Mouse (Mus musculus) kidney, postnatal 0 days (tissue): ENCODE results near the gene Usp20. TPM values are rescaled to one million over a fixed set of nuclear protein-coding genes. Genes with fewer than 3 reads are reported as not detected.

Experiments
- ATAC-seq: fragments of 200-750 bp; cut with Nextera tagmentation; replicated peaks from 2 replicates; pipeline ENCODE4 v1.8.0; 2017; ENCODE audit warnings: low read depth, moderate number of reproducible peaks, moderate TSS enrichment, moderate library complexity; ENCODE audit not compliant: low FRiP score
- DNase-seq: peaks from one replicate; pipeline ENCODE4 v3.0.0-alpha.2; 2016; ENCODE audit warnings: low spot score
- H3K27ac ChIP-seq: fragments of 300-500 bp; sonication (generic); 2 replicates; pipeline ENCODE4 v1.5.1; 2014; ENCODE audit warnings: mild to moderate bottlenecking
- H3K27me3 ChIP-seq: fragments of 300-500 bp; sonication (generic); 2 replicates; pipeline ENCODE4 v1.6.1; 2014; ENCODE audit warnings: low read length, mixed read lengths; ENCODE audit not compliant: insufficient read depth
- H3K36me3 ChIP-seq: fragments of 300-500 bp; sonication (generic); 2 replicates; pipeline ENCODE4 v1.6.1; 2014; ENCODE audit warnings: low read length, mixed read lengths; ENCODE audit not compliant: insufficient read depth
- H3K4me1 ChIP-seq: fragments of 300-500 bp; sonication (generic); replicated peaks from 2 replicates; pipeline ENCODE4 v1.6.1; 2014; ENCODE audit warnings: antibody characterized with exemption, low read length, mixed read lengths; ENCODE audit not compliant: insufficient read depth
- H3K4me2 ChIP-seq: fragments of 300-500 bp; sonication (generic); 2 replicates; pipeline ENCODE4 v1.6.1; 2014; ENCODE audit warnings: mild to moderate bottlenecking, low read length, moderate library complexity, mixed read lengths
- H3K4me3 ChIP-seq: fragments of 300-500 bp; sonication (generic); replicated peaks from 2 replicates; pipeline ENCODE4 v1.5.1; 2014; ENCODE audit warnings: low read depth, low read length
- H3K9ac ChIP-seq: fragments of 300-500 bp; sonication (generic); 2 replicates; pipeline ENCODE4 v1.6.1; 2014; ENCODE audit warnings: low read depth, low read length
- H3K9me3 ChIP-seq: fragments of 300-500 bp; sonication (generic); replicated peaks from 2 replicates; pipeline ENCODE4 v1.6.1; 2016; ENCODE audit warnings: low read length, inconsistent platforms, mixed read lengths
- CTCF ChIP-seq: IDR thresholded peaks from 2 replicates; pipeline ENCODE4 v1.5.1; 2016; ENCODE audit warnings: antibody characterized with exemption, low read depth, mild to moderate bottlenecking, moderate library complexity
- WGBS: fragments of 180-500 bp; shearing (Covaris S2); extraction: QIAGEN DNeasy Blood & Tissue Kit; methylation state at CpG from one replicate; pipeline ENCODE4 v1.1.7; 2014; 5-methylcytosine and 5-hydroxymethylcytosine counted together
- polyA plus RNA-seq: library from polyadenylated mRNA; unstranded; fragments of >200 nt; fragmentation: Nextera tagmentation; extraction: Ambion mirVana; gene quantifications from 2 replicates; pipeline ENCODE4 v1.2.1, GENCODE M21; 2015

The Usp20 gene
- polyA plus RNA-seq, 1 experiment from 2014 or later = 12.9 TPM

DNA sequence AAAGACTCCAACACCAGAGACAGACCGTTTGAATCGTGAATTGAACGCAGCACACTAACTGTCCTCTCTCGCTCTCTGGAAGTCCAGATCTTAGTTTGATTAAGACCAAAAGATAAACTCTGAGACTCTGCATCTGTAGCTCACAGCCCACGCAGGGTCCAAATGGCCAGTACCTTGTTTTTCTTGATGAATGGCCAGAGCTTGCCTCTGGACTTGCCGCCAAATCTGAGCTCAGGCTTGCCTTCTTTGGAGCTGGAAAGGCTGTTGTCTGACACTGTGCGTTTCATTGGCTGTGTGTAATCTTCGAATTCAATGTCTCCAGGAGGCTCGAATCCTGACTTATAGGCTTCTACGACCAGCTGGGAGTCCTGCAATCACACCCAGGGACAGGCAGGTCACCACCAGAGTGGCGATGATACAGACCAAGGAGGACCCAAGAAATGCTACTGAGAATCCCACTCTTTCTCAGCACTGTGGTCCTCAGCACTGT is 71.8 kb downstream of the Usp20 start:
- DNase-seq (peak; percentile 47), ATAC-seq (no peak)
- no peaks in the 10 kb centered on the region for H3K9me3 ChIP-seq
- no peak overlapping the region for H3K4me3 ChIP-seq
- no peaks in the 10 kb centered on the region for H3K27me3 ChIP-seq
- H3K27ac ChIP-seq = no peak overlapping the region
- no peak for TF ChIP-seq CTCF
- no peak overlapping the region for H3K9ac ChIP-seq
- peaks cover 38% of the 10 kb centered on the region for H3K36me3 ChIP-seq
- H3K4me2 ChIP-seq = no peak overlapping the region
- H3K4me1 ChIP-seq = no peaks in the 10 kb centered on the region
- WGBS = 73% methylated on average over 11 of the region's 11 CpGs

DNA sequence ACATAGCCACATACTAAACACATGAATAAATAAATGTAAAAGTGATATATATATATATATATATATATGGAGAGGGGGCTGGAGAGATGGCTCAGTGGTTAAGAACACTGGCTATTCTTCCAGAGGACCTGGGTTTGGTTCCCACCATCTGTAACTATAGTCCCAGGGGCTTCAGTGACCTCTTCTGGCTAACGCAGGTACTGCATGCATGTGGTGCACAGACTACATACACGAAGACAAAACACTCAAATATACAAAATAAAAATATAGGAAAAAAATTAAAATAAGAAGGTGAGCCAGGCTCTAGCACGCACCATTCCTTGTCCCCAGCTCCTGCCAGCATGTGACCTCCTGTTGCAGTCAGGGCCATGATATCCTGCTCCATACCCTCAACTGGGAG is 74.0 kb downstream of the Usp20 start:
- no peak overlapping the region for H3K9ac ChIP-seq
- no peaks in the 10 kb centered on the region for H3K9me3 ChIP-seq
- WGBS = 96% methylated on average over 3 of the region's 3 CpGs
- DNase-seq (no peak), ATAC-seq (no peak)
- no peaks in the 10 kb centered on the region for H3K27me3 ChIP-seq
- peaks cover 35% of the 10 kb centered on the region for H3K36me3 ChIP-seq
- H3K4me1 ChIP-seq = no peaks in the 10 kb centered on the region
- TF ChIP-seq CTCF = peak; percentile 28; the same call in 1 of the 2 replicates
- H3K4me3 ChIP-seq = no peak overlapping the region
- H3K27ac ChIP-seq = no peak overlapping the region
- H3K4me2 ChIP-seq = no peak overlapping the region

DNA sequence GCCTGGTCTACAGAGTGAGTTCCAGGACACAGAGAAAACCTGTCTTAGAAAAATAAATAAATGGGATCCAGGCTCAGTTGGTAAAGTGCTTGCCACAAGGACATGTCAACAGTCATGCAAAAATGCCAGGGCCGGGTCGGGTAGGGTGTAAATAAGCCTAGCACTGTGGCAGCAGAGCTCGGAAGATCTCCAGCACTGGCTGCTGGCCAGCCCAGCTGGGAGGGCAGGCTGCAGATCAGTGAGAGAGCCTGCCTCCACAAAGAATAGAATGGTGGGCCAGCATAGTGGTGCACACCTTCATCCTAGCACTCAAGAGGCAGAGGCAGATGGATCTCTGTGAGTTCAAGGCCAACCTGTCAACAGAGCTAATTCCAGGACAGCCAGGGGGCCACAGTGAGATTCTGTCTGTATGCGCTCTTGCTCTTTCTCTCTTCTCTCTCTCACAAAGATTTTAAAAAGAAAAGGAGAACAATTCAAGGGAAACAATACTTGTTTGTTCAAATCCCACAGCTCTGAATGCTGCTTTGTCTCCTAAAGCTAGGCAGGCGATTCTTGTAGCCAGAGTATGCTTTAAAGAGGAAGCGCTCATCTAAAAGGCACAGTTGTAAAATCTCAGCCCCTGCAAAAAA is 75.6 kb downstream of the Usp20 start:
- Histone ChIP-seq H3K9ac (no peak overlapping the region), H3K4me1 (no peaks in the 10 kb centered on the region), H3K4me2 (no peak overlapping the region), H3K27me3 (no peaks in the 10 kb centered on the region), H3K27ac (no peak overlapping the region), H3K4me3 (no peak overlapping the region), H3K36me3 (peaks cover 26% of the 10 kb centered on the region), H3K9me3 (no peaks in the 10 kb centered on the region)
- WGBS = 80% methylated on average over 6 of the region's 6 CpGs
- DNase-seq (no peak), ATAC-seq (no peak)
- TF ChIP-seq CTCF = no peak

DNA sequence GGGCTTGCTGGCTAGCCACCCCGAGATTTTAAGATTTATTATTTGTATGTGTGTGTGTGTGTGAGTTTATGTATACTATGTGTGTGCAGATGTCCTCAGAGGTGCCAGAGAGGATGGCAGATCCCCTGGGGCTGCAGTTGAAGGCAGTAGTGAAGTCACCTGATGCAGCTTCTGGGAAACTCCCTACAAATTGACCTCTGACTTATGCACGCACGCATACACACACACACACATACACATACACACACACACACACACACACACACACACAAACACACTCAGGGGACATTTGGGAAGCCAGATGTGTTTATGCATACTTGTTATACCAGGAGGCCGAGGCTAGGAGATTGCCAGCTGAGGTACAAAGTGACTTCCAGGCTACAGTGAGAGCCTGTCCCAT is 76.4 kb downstream of the Usp20 start:
- H3K4me3 ChIP-seq = no peak overlapping the region
- H3K9ac ChIP-seq = no peak overlapping the region
- no peak overlapping the region for H3K27ac ChIP-seq
- no peak for TF ChIP-seq CTCF
- no peaks in the 10 kb centered on the region for H3K9me3 ChIP-seq
- peaks cover 21% of the 10 kb centered on the region for H3K36me3 ChIP-seq
- H3K4me1 ChIP-seq = no peaks in the 10 kb centered on the region
- ATAC-seq (no peak), DNase-seq (no peak)
- 84% methylated on average over 4 of the region's 4 CpGs for WGBS
- no peak overlapping the region for H3K4me2 ChIP-seq
- no peaks in the 10 kb centered on the region for H3K27me3 ChIP-seq

DNA sequence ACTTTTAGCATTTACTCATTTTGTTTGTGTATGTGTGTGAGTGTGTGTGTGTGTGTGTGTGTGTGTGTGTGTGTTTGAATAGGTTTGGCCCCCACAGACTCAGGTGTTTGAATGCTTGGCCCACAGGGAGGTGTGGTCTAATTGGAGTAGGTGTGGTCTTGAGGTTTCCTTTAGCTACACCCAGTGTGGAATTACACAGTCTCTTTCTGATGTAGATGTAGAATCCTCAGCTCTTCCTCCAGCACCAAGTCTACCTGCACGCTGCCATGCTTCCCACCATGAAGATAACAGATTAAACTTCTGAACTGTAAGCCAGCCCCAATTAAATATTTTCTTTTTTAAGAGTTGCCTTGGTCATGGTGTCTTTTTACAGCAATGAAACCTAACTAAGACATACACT is 78.2 kb downstream of the Usp20 start:
- ATAC-seq = no peak
- Histone ChIP-seq H3K4me3 (no peak overlapping the region), H3K27me3 (no peaks in the 10 kb centered on the region), H3K4me2 (no peak overlapping the region), H3K27ac (no peak overlapping the region), H3K4me1 (no peaks in the 10 kb centered on the region), H3K36me3 (peaks cover 14% of the 10 kb centered on the region; the same call in 1 of the 2 replicates), H3K9me3 (no peaks in the 10 kb centered on the region), H3K9ac (no peak overlapping the region)
- no peak for DNase-seq
- TF ChIP-seq CTCF = no peak
- 98% methylated on average over 1 of the region's 1 CpGs for WGBS

DNA sequence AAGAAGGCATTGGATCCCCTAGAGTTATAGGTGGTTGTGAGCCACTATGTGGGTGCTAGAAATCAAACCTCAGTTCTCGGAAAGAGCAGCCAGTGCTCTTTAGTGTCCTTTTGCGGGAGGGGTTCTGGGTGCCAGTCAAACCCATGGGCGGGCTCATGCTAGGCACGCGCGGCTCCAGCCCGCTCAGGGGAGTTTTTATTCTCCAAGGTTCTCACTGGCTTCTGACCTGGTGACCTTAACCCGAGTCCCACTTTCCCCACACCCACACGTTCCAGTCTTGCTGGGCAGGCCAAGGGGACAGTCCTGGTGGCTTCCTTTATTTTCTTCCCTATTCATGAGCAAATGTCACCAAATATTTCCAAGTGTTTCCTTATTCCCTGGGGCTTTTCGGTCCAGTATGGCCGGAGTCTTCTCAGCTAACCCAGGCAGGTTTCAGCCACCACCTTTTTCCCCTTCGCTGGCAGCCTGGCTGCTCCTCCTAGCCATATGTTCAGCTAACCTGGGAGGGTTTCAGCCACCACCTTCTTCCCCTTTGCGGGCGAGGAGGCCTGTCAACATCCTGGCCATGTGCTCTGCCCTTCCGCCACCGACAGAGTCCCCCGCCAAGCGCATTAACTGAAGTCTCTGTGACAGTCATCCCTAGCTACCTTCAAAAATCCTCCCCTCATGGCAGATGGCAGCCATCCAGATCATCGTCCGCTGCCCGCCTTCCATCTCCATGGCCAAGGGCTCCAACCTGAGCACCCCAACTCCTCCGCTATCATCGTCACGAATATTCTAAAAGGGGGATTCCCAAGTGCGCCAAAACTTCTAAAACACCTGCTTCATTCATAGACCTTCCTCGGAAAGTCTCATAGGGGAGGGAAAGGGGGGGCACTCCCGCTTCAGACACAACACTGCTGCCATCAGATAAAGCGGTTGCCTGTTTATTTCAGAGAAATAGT is 79.0 kb downstream of the Usp20 start:
- Histone ChIP-seq H3K4me1 (no peaks in the 10 kb centered on the region), H3K9me3 (no peaks in the 10 kb centered on the region), H3K9ac (no peak overlapping the region), H3K27ac (no peak overlapping the region), H3K27me3 (no peaks in the 10 kb centered on the region), H3K4me3 (no peak overlapping the region), H3K4me2 (no peak overlapping the region), H3K36me3 (peaks cover 8% of the 10 kb centered on the region; the same call in 1 of the 2 replicates)
- 83% methylated on average over 28 of the region's 28 CpGs for WGBS
- DNase-seq = no peak
- ATAC-seq = no peak
- TF ChIP-seq CTCF = no peak
